Mouse (Mus musculus): ENCODE data around the gene 4930467E23Rik. TPM values are rescaled to one million over a fixed set of nuclear protein-coding genes. Genes with fewer than 3 reads are reported as not detected.
"Not testable (repeated sequence)": the region's sequence is repeated elsewhere in the genome, so short reads cannot be mapped to it uniquely, and the experiment has no call there.

The 4930467E23Rik gene
- polyA plus RNA-seq, 1 experiment from 2014 or later: not detected

GRCm38 (mm10) chr8:19784554-19785364, 55.4 kb downstream of the 4930467E23Rik start:
- Histone ChIP-seq H3K4me3 (ENCODE audit: low read length) (peak overlapping the region; percentile 55), H3K4me2 (ENCODE audit: low read length) (peak overlapping the region; percentile 49), H3K27ac (ENCODE audit: low read depth, low read length) (peak overlapping the region; percentile 87), H3K9ac (ENCODE audit: low read depth, low read length) (peak overlapping the region; percentile 87)
- not testable (repeated sequence) for H3K27me3 ChIP-seq (replicated peaks; ENCODE audit: control insufficient read depth, insufficient read depth, low read length); H3K36me3 ChIP-seq (ENCODE audit: control insufficient read depth, insufficient read depth, low read length); H3K9me3 ChIP-seq (ENCODE audit: control insufficient read depth, low read length); H3K4me1 ChIP-seq (ENCODE audit: control insufficient read depth, insufficient read depth, low read depth, low read length)
- peak; percentile 100 for ATAC-seq
- 15% methylated on average over 66 of the region's 71 CpGs for WGBS

GRCm38 (mm10) chr8:19792696-19793095, 63.3 kb downstream of the 4930467E23Rik start:
- 82% methylated on average over 7 of the region's 7 CpGs for WGBS
- not testable (repeated sequence) for H3K27me3 ChIP-seq (replicated peaks; ENCODE audit: control insufficient read depth, insufficient read depth, low read length)

More at GRCm38 (mm10) chr8:19792696-19793095, 63.3 kb downstream of the 4930467E23Rik start:
- not testable (repeated sequence) for H3K4me1 ChIP-seq (ENCODE audit: control insufficient read depth, insufficient read depth, low read depth, low read length); H3K36me3 ChIP-seq (ENCODE audit: control insufficient read depth, insufficient read depth, low read length); H3K4me3 ChIP-seq (ENCODE audit: low read length); H3K4me2 ChIP-seq (ENCODE audit: low read length); ATAC-seq; H3K9me3 ChIP-seq (ENCODE audit: control insufficient read depth, low read length); H3K9ac ChIP-seq (ENCODE audit: low read depth, low read length); H3K27ac ChIP-seq (ENCODE audit: low read depth, low read length)

Other genes with a start within 250 kb of the 4930467E23Rik start
- not detected in 2 replicates for gene Defb7, start 234.5 kb upstream of the 4930467E23Rik start, polyA plus RNA-seq (2015; fragmentation: Nextera tagmentation; extraction: Ambion mirVana)
- gene Gm31371, start 173.8 kb downstream of the 4930467E23Rik start, polyA plus RNA-seq (2015; fragmentation: Nextera tagmentation; extraction: Ambion mirVana): not detected in 2 replicates

All from hindbrain, embryonic 16.5 days (tissue).